Mouse (Mus musculus): ENCODE measurements around the gene Rnf213. TPM values are rescaled to one million over a fixed set of nuclear protein-coding genes. Genes with fewer than 3 reads are reported as not detected.
"Not testable (repeated sequence)": the region's sequence is repeated elsewhere in the genome, so short reads cannot be mapped to it uniquely, and the experiment has no call there.

Rnf213 gene
- total RNA-seq, 2 experiments from 2014 or later: 15.4 to 16.8 TPM

GRCm38 (mm10) chr11:119387273-119387672, 5.6 kb upstream of the Rnf213 start:
- intact Hi-C loops (cut with DNase I); DNase-seq: not testable (repeated sequence)

GRCm38 (mm10) chr11:119389851-119390270, 3.0 kb upstream of the Rnf213 start:
- intact Hi-C loops (cut with DNase I): loop anchor here (2.0 kb wide), 1 partner anchor 27 kb away; no protein-coding TSS in a partner anchor

GRCm38 (mm10) chr11:119390271-119391231, 2.3 kb upstream of the Rnf213 start:
- peak; percentile 78 to 80 for DNase-seq
- intact Hi-C loops (cut with DNase I): no loop called here

More at GRCm38 (mm10) chr11:119389851-119390270, 3.0 kb upstream of the Rnf213 start:
- peak; percentile 86 to 92 for DNase-seq

- intact Hi-C loops (cut with DNase I): no loop called here
- DNase-seq: no peak
Observed at GRCm38 (mm10) chr11:119391386-119392000, 1.4 kb upstream of the Rnf213 start.

GRCm38 (mm10) chr11:119392001-119392614, 792 bp upstream of the Rnf213 start:
- intact Hi-C loops (cut with DNase I): no loop called here
- DNase-seq: peak; percentile 68 to 69

- intact Hi-C loops (cut with DNase I): no loop called here
- no peak for DNase-seq
Observed at GRCm38 (mm10) chr11:119393483-119393804, 544 bp downstream of the Rnf213 start.

GRCm38 (mm10) chr11:119394210-119394609, 1.3 kb downstream of the Rnf213 start:
- intact Hi-C loops (cut with DNase I): no loop called here
- no peak for DNase-seq

GRCm38 (mm10) chr11:119395394-119395793, 2.5 kb downstream of the Rnf213 start:
- no peak for DNase-seq
- intact Hi-C loops (cut with DNase I): no loop called here

- DNase-seq: no peak
Observed at GRCm38 (mm10) chr11:119395931-119396330, 3.0 kb downstream of the Rnf213 start.

GRCm38 (mm10) chr11:119396461-119396860, 3.6 kb downstream of the Rnf213 start:
- no peak for DNase-seq
- intact Hi-C loops (cut with DNase I): no loop called here

More at GRCm38 (mm10) chr11:119395931-119396330, 3.0 kb downstream of the Rnf213 start:
- intact Hi-C loops (cut with DNase I): no loop called here

- intact Hi-C loops (cut with DNase I): loop anchor here (5.0 kb wide), 1 partner anchor 40 kb away; no protein-coding TSS in a partner anchor
- no peak for DNase-seq
Observed at GRCm38 (mm10) chr11:119402501-119403160, 9.7 kb downstream of the Rnf213 start.

- intact Hi-C loops (cut with DNase I): loop anchor here (2.0 to 5.0 kb wide), 2 partner anchors 42 to 62 kb away; no protein-coding TSS in a partner anchor
- DNase-seq: peak; percentile 26 to 44
Observed at GRCm38 (mm10) chr11:119404627-119405026, 11.7 kb downstream of the Rnf213 start.

- DNase-seq: no peak
- intact Hi-C loops (cut with DNase I): no loop called here
Observed at GRCm38 (mm10) chr11:119407381-119407780, 14.5 kb downstream of the Rnf213 start.

- no peak for DNase-seq
- intact Hi-C loops (cut with DNase I): no loop called here
Observed at GRCm38 (mm10) chr11:119407977-119408376, 15.1 kb downstream of the Rnf213 start.

GRCm38 (mm10) chr11:119419327-119420118, 26.6 kb downstream of the Rnf213 start:
- no peak for DNase-seq
- intact Hi-C loops (cut with DNase I): no loop called here

- intact Hi-C loops (cut with DNase I): no loop called here
- no peak for DNase-seq
Observed at GRCm38 (mm10) chr11:119420426-119420825, 27.5 kb downstream of the Rnf213 start.

- no peak for DNase-seq
- intact Hi-C loops (cut with DNase I): no loop called here
Observed at GRCm38 (mm10) chr11:119427431-119427830, 34.5 kb downstream of the Rnf213 start.

GRCm38 (mm10) chr11:119427986-119428385, 35.1 kb downstream of the Rnf213 start:
- intact Hi-C loops (cut with DNase I): no loop called here
- no peak for DNase-seq

GRCm38 (mm10) chr11:119428649-119429136, 35.8 kb downstream of the Rnf213 start:
- DNase-seq: peak; percentile 43 to 50
- intact Hi-C loops (cut with DNase I): no loop called here
